Mouse (Mus musculus): ENCODE results near the gene Cacna2d3. TPM values are rescaled to one million over a fixed set of nuclear protein-coding genes. Genes with fewer than 3 reads are reported as not detected.

Gene Cacna2d3
- polyA plus RNA-seq, 2 experiments = 0.03 TPM; not detected in 1

GRCm38 (mm10) chr14:29433076-29433714 lies 288.5 kb downstream of the Cacna2d3 start:
- Histone ChIP-seq H3K4me2 (ENCODE audit: low read depth) (no peak overlapping the region), H3K4me3 (ENCODE audit: insufficient read depth in 1 of 2, low read depth in 2 of 2, low read length in 2 of 2) (no peak overlapping the region), H3K9ac (replicated peaks) (no peak overlapping the region), H3K27ac (no peak overlapping the region), H3K27me3 (ENCODE audit: control insufficient read depth, insufficient read depth, low read length) (no peaks in the 10 kb centered on the region), H3K36me3 (replicated peaks; ENCODE audit: control insufficient read depth, insufficient read depth, low read depth) (no peaks in the 10 kb centered on the region), H3K4me1 (replicated peaks; ENCODE audit: control insufficient read depth in 2 of 2, insufficient read depth in 2 of 2, low read length in 1 of 2) (no peaks in the 10 kb centered on the region), H3K9me3 (ENCODE audit: control insufficient read depth, low read length) (no peaks in the 10 kb centered on the region)
- no peak for ATAC-seq (ENCODE audit: insufficient read depth)
- no peak for TF ChIP-seq CTCF (IDR thresholded peaks at IDR 0.05; ENCODE audit: low read depth)
- 40% methylated on average over 5 of the region's 5 CpGs for WGBS (ENCODE audit: insufficient replicate concordance)
- no peak for DNase-seq (ENCODE audit: low read depth in 3 of 3, low spot score in 3 of 3)

DNA sequence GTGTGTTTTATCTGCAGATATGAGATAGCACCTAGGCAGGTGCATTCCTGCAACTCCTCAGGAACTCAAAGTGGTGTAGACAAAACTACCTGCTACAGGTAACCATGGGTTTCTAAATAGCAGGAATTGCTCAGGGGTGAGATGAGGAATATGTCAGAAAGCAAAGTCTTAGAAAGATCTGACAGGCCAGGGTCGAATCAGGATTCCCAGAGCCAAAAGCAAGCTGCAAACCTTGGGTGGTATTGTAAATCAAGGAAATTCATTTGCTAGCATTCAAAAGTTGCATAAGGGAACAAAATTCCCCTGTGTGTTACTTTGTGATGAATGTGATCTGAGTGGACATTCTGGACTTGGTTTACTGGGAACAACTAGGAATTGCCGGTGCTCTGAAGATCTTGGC lies 291.9 kb downstream of the Cacna2d3 start:
- H3K9me3 ChIP-seq (ENCODE audit: control insufficient read depth, low read length) = no peaks in the 10 kb centered on the region
- no peak overlapping the region for H3K27ac ChIP-seq
- no peak overlapping the region for H3K9ac ChIP-seq (replicated peaks)
- H3K4me2 ChIP-seq (ENCODE audit: low read depth) = no peak overlapping the region
- H3K27me3 ChIP-seq (ENCODE audit: control insufficient read depth, insufficient read depth, low read length) = no peaks in the 10 kb centered on the region
- WGBS (ENCODE audit: insufficient replicate concordance) = 56% methylated on average over 2 of the region's 2 CpGs
- H3K4me1 ChIP-seq (replicated peaks; ENCODE audit: control insufficient read depth in 2 of 2, insufficient read depth in 2 of 2, low read length in 1 of 2) = no peaks in the 10 kb centered on the region
- ATAC-seq (ENCODE audit: insufficient read depth) = no peak
- DNase-seq (ENCODE audit: low read depth in 3 of 3, low spot score in 3 of 3) = no peak
- no peak overlapping the region for H3K4me3 ChIP-seq (ENCODE audit: insufficient read depth in 1 of 2, low read depth in 2 of 2, low read length in 2 of 2)
- H3K36me3 ChIP-seq (replicated peaks; ENCODE audit: control insufficient read depth, insufficient read depth, low read depth) = no peaks in the 10 kb centered on the region
- TF ChIP-seq CTCF (IDR thresholded peaks at IDR 0.05; ENCODE audit: low read depth) (no peak), EP300 (IDR thresholded peaks at IDR 0.05; ENCODE audit: low read depth) (no peak)

DNA sequence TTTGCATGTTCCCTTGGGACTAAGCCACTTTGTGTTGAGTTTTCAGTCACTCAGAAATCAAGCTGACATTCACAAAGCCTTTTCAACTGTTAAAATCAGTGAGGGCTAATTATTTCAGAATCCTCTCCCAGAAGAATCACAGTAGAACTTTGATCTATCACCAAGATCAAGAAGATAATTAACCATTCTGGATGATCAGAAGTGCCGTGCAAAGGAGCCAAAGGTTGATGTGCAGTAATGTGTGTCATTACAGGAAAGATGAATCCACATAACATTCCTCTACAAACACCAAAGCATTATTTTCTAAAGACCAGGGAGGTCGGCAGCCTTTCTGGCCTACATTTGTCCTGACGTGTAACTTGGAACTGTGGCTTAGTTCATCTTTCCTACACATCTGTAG lies 296.0 kb downstream of the Cacna2d3 start:
- H3K36me3 ChIP-seq (replicated peaks; ENCODE audit: control insufficient read depth, insufficient read depth, low read depth) = no peaks in the 10 kb centered on the region
- H3K9me3 ChIP-seq (ENCODE audit: control insufficient read depth, low read length) = no peaks in the 10 kb centered on the region
- H3K27me3 ChIP-seq (ENCODE audit: control insufficient read depth, insufficient read depth, low read length) = no peaks in the 10 kb centered on the region
- WGBS (ENCODE audit: insufficient replicate concordance) = 62% methylated on average over 3 of the region's 3 CpGs
- no peak overlapping the region for H3K4me3 ChIP-seq (ENCODE audit: insufficient read depth in 1 of 2, low read depth in 2 of 2, low read length in 2 of 2)
- no peaks in the 10 kb centered on the region for H3K4me1 ChIP-seq (replicated peaks; ENCODE audit: control insufficient read depth in 2 of 2, insufficient read depth in 2 of 2, low read length in 1 of 2)
- TF ChIP-seq CTCF (IDR thresholded peaks at IDR 0.05; ENCODE audit: low read depth) (no peak), EP300 (IDR thresholded peaks at IDR 0.05; ENCODE audit: low read depth) (no peak)
- ATAC-seq (ENCODE audit: insufficient read depth) (no peak), DNase-seq (ENCODE audit: low read depth in 3 of 3, low spot score in 3 of 3) (no peak)
- no peak overlapping the region for H3K9ac ChIP-seq (replicated peaks)
- no peak overlapping the region for H3K27ac ChIP-seq
- no peak overlapping the region for H3K4me2 ChIP-seq (ENCODE audit: low read depth)

DNA sequence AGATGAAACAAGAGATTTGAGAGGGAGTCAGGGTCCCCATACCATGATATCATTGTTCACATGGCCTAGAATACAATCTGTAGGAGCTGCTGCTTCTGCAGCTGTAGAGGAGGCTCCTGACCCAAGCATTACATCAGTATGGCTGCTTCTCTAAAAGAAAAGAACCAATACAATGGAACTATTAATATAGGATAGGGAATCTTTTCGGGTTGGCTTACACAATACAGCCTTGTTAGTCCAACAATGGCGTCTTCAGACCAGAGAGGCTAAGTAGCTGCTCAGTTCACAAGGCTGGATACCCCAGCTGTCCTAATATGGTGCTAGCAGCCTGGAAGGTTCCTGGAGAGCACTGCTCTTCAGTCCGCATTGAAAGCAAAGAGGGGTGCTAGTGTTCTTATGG lies 296.5 kb downstream of the Cacna2d3 start:
- no peaks in the 10 kb centered on the region for H3K9me3 ChIP-seq (ENCODE audit: control insufficient read depth, low read length)
- no peaks in the 10 kb centered on the region for H3K27me3 ChIP-seq (ENCODE audit: control insufficient read depth, insufficient read depth, low read length)
- no peak for DNase-seq (ENCODE audit: low read depth in 3 of 3, low spot score in 3 of 3)
- H3K4me1 ChIP-seq (replicated peaks; ENCODE audit: control insufficient read depth in 2 of 2, insufficient read depth in 2 of 2, low read length in 1 of 2) = no peaks in the 10 kb centered on the region
- no peak overlapping the region for H3K4me2 ChIP-seq (ENCODE audit: low read depth)
- H3K36me3 ChIP-seq (replicated peaks; ENCODE audit: control insufficient read depth, insufficient read depth, low read depth) = no peaks in the 10 kb centered on the region
- H3K4me3 ChIP-seq (ENCODE audit: insufficient read depth in 1 of 2, low read depth in 2 of 2, low read length in 2 of 2) = no peak overlapping the region
- no peak overlapping the region for H3K9ac ChIP-seq (replicated peaks)
- ATAC-seq (ENCODE audit: insufficient read depth) = no peak
- TF ChIP-seq CTCF (IDR thresholded peaks at IDR 0.05; ENCODE audit: low read depth) = no peak
- TF ChIP-seq EP300 (IDR thresholded peaks at IDR 0.05; ENCODE audit: low read depth) = no peak
- no peak overlapping the region for H3K27ac ChIP-seq
- WGBS (ENCODE audit: insufficient replicate concordance) = 55% methylated on average over 3 of the region's 3 CpGs

DNA sequence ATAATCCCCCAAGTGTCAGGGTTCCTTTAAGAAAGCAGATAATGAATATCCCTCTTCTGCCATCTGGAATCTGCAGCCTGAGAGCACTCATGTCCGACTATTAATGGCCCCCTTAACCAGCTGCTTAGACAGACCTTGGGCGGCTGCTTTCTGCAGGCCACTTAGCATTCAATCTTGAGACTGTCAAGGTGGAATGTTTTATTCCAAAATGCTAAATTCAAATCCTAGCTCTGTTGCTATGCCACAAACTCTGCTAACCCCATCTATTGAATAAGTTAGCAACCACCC lies 315.8 kb downstream of the Cacna2d3 start:
- 50% methylated on average over 2 of the region's 2 CpGs for WGBS (ENCODE audit: insufficient replicate concordance)
- no peaks in the 10 kb centered on the region for H3K9me3 ChIP-seq (ENCODE audit: control insufficient read depth, low read length)
- no peak overlapping the region for H3K27ac ChIP-seq
- no peak overlapping the region for H3K4me3 ChIP-seq (ENCODE audit: insufficient read depth in 1 of 2, low read depth in 2 of 2, low read length in 2 of 2)
- H3K4me1 ChIP-seq (replicated peaks; ENCODE audit: control insufficient read depth in 2 of 2, insufficient read depth in 2 of 2, low read length in 1 of 2) = no peaks in the 10 kb centered on the region
- TF ChIP-seq EP300 (IDR thresholded peaks at IDR 0.05; ENCODE audit: low read depth) = no peak
- no peak for TF ChIP-seq CTCF (IDR thresholded peaks at IDR 0.05; ENCODE audit: low read depth)
- DNase-seq (ENCODE audit: low read depth in 3 of 3, low spot score in 3 of 3) = no peak
- H3K9ac ChIP-seq (replicated peaks) = no peak overlapping the region
- H3K36me3 ChIP-seq (replicated peaks; ENCODE audit: control insufficient read depth, insufficient read depth, low read depth) = no peaks in the 10 kb centered on the region
- no peak overlapping the region for H3K4me2 ChIP-seq (ENCODE audit: low read depth)
- H3K27me3 ChIP-seq (ENCODE audit: control insufficient read depth, insufficient read depth, low read length) = no peaks in the 10 kb centered on the region
- no peak for ATAC-seq (ENCODE audit: insufficient read depth)

All from liver, embryonic 14.5 days (tissue).